Mouse (Mus musculus) spleen, adult 2 months (tissue): ENCODE measurements around the gene Ccdc30. TPM values are rescaled to one million over a fixed set of nuclear protein-coding genes. Genes with fewer than 3 reads are reported as not detected.

ENCODE experiments used
- DNase-seq, 2 experiments: peaks; one replicate each; pipeline versions ENCODE4 v3.0.0 to v3.0.0-alpha.2; 2012 to 2021; ENCODE audit warnings: low spot score in 2 of 2, low read depth in 1 of 2
- H3K27ac ChIP-seq: fragments of 200-500 bp; 2 replicates; pipeline ENCODE4 v1.5.1; 2012; ENCODE audit warnings: low read length, inconsistent platforms; ENCODE audit not compliant: insufficient read depth
- H3K27me3 ChIP-seq: fragments of 200-500 bp; 2 replicates; pipeline ENCODE4 v1.6.1; 2012; ENCODE audit warnings: mild to moderate bottlenecking, moderate library complexity, low read length, inconsistent platforms; ENCODE audit not compliant: control insufficient read depth, insufficient read depth
- H3K36me3 ChIP-seq: fragments of 200-500 bp; 2 replicates; pipeline ENCODE4 v1.6.1; 2012; ENCODE audit warnings: mild to moderate bottlenecking, low read length, inconsistent platforms; ENCODE audit not compliant: control insufficient read depth, insufficient read depth
- H3K4me1 ChIP-seq: fragments of 200-500 bp; 2 replicates; pipeline ENCODE4 v1.6.1; 2011; ENCODE audit warnings: inconsistent platforms; ENCODE audit not compliant: control insufficient read depth, insufficient read depth, insufficient read length
- H3K4me3 ChIP-seq: fragments of 200-500 bp; 2 replicates; pipeline ENCODE4 v1.5.1; 2011; ENCODE audit warnings: mild to moderate bottlenecking, inconsistent platforms; ENCODE audit not compliant: insufficient read depth, insufficient read length; ENCODE audit errors: extremely low read depth
- CTCF ChIP-seq: fragments of 200-500 bp; IDR thresholded peaks from 2 replicates; pipeline ENCODE4 v1.5.1; 2011; ENCODE audit warnings: mild to moderate bottlenecking, inconsistent platforms; ENCODE audit not compliant: insufficient read depth, insufficient read length, insufficient replicate concordance; ENCODE audit errors: extremely low read depth
- POLR2A ChIP-seq: fragments of 200-500 bp; IDR thresholded peaks from 2 replicates; pipeline ENCODE4 v1.6.1; 2011; ENCODE audit warnings: low read depth, low read length, inconsistent platforms
- WGBS: fragments of 180-500 bp; shearing (Covaris S2); methylation state at CpG from one replicate; pipeline ENCODE4 v1.1.7; 2018; 5-methylcytosine and 5-hydroxymethylcytosine counted together
- polyA plus RNA-seq: library from polyadenylated mRNA; depleted of rRNA; stranded (reverse); fragments of >200 nt; gene quantifications from 2 replicates; pipeline ENCODE4 v1.2.3, GENCODE M21; 2012

Gene Ccdc30
- polyA plus RNA-seq, 1 experiment: 0.20 TPM

GRCm38 (mm10) chr4:119417894-119418293 lies 2.6 kb upstream of the Ccdc30 start:
- no peak for DNase-seq
- 80% methylated on average over 3 of the region's 3 CpGs for WGBS
- TF ChIP-seq POLR2A: no peak
- TF ChIP-seq CTCF: no peak

DNA sequence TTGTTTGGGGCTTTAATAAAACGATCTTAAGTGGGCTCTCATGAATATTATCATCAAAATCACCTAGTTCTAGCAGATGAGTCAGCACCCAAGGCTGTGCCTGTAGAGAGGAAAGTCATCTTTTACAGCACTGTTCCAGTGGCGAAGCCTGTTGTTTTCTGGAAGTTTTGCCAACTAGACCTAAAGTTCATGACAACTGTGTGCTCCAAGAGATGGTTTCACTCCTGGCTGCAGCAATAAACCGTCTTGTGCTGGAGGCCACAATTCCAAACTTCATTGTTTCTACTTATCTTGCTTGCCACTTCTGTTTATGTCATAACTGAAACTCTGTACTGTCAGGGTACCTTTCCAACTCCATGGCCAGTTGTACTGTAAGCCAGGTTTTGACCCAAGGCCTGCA lies 1.9 kb upstream of the Ccdc30 start:
- WGBS: 75% methylated on average over 3 of the region's 3 CpGs
- H3K27ac ChIP-seq: no peak overlapping the region
- DNase-seq: no peak
- no peak overlapping the region for H3K4me3 ChIP-seq
- H3K4me1 ChIP-seq: peaks cover 4% of the 10 kb centered on the region; the same call in 1 of the 2 replicates
- TF ChIP-seq CTCF (no peak), POLR2A (no peak)
- H3K27me3 ChIP-seq: no peaks in the 10 kb centered on the region
- H3K36me3 ChIP-seq: 0 out of 2 replicates have a peak, but pooled peaks cover 1% of the 10 kb centered on the region

More at GRCm38 (mm10) chr4:119417894-119418293, 2.6 kb upstream of the Ccdc30 start:
- Histone ChIP-seq H3K27ac (no peak overlapping the region), H3K36me3 (0 out of 2 replicates have a peak, but pooled peaks cover 1% of the 10 kb centered on the region), H3K4me1 (peaks cover 6% of the 10 kb centered on the region), H3K27me3 (no peaks in the 10 kb centered on the region; the same call in 1 of the 2 replicates), H3K4me3 (no peak overlapping the region)

DNA sequence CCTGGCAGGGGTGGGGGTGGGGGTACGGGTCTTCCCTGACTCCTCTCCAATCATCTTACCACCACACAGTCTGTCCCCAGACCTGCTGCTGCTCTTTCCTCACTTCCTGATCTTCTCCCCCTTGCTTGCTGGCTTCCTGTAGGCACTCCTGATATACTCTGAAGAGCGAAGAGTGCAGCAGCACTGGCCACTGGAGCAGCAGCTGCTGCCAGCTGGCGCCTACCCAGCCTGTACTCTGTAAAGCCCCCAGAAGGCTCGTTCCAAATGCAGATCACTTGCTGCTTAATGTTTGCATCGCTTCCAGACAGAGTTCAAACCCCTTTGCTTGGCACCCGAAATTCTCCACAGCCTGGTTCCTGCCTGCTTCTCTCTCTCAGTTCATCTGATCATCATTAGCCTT lies 2.5 kb downstream of the Ccdc30 start:
- H3K36me3 ChIP-seq: no peaks in the 10 kb centered on the region
- no peak for DNase-seq
- no peak overlapping the region for H3K27ac ChIP-seq
- TF ChIP-seq POLR2A (no peak), CTCF (no peak)
- H3K4me1 ChIP-seq: no peaks in the 10 kb centered on the region
- no peak overlapping the region for H3K4me3 ChIP-seq
- no peaks in the 10 kb centered on the region for H3K27me3 ChIP-seq
- 55% methylated on average over 6 of the region's 6 CpGs for WGBS

DNA sequence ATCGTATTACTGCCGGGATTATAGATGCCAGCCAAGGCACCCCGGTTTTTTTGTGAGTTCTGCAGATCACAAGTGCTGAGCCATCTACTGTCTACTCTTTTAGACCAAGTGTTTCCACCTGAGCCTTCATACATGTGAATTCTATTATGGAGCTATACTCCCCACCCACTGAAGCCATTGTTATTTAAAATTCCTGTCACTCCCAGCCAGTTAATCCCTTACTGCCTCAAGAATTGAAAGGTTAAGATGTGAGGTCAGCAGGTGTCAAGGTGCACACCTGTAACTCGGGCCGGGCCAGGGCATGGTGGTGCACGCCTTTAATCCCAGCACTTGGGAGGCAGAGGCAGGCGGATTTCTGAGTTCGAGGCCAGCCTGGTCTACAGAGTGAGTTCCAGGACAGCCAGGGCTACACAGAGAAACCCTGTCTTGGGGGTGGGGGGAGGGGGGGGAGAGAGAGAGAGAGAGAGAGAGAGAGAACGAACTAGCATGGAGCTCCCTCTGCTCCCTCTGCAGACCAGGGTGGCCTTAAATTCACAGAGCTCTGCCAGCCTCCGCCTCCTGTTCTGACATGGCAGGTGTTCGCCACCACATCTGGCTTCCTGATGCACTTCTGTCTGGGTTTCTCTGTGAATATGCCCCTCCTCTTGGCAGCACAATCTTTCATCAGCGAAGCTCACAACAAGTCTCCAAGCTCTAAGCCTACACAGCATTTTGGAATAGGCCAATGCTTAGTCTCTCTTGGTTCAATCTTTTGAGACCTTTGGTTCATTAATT lies 3.3 kb downstream of the Ccdc30 start:
- Histone ChIP-seq H3K4me3 (no peak overlapping the region), H3K27ac (no peak overlapping the region), H3K27me3 (no peaks in the 10 kb centered on the region), H3K4me1 (no peaks in the 10 kb centered on the region), H3K36me3 (no peaks in the 10 kb centered on the region)
- no peak for DNase-seq
- 79% methylated on average over 11 of the region's 12 CpGs for WGBS
- TF ChIP-seq POLR2A (no peak), CTCF (no peak)

DNA sequence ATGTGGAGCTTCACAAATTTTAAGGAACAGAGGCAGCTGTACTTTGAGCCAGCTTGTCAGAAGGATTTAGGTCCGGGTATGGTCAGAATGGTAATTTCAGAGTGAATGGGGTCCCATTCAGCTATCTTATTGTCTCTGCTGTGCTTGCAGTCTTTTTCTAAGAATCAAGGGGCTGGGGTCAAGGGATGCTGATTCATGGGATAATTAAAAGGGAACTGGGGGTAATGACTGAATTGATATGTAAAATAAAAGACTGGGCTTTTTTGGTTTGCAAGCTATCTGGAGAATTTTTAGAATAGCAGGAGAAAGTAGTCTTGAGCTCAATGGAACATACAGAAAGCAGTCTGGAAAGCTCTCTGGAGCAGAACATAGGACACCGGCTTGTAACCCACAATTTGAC lies 11.9 kb downstream of the Ccdc30 start:
- TF ChIP-seq CTCF: no peak
- TF ChIP-seq POLR2A: no peak
- Histone ChIP-seq H3K27me3 (no peaks in the 10 kb centered on the region), H3K36me3 (no peaks in the 10 kb centered on the region), H3K4me1 (no peaks in the 10 kb centered on the region), H3K27ac (no peak overlapping the region), H3K4me3 (no peak overlapping the region)
- 96% methylated on average over 2 of the region's 2 CpGs for WGBS
- no peak for DNase-seq

- no peak for DNase-seq
- H3K36me3 ChIP-seq: no peaks in the 10 kb centered on the region
- TF ChIP-seq CTCF: no peak
- no peak for TF ChIP-seq POLR2A
- H3K4me3 ChIP-seq: no peak overlapping the region
- no peaks in the 10 kb centered on the region for H3K4me1 ChIP-seq
- WGBS: 63% methylated on average over 7 of the region's 7 CpGs
- no peaks in the 10 kb centered on the region for H3K27me3 ChIP-seq
- H3K27ac ChIP-seq: no peak overlapping the region
Observed at GRCm38 (mm10) chr4:119400896-119401295, 14.4 kb downstream of the Ccdc30 start.

DNA sequence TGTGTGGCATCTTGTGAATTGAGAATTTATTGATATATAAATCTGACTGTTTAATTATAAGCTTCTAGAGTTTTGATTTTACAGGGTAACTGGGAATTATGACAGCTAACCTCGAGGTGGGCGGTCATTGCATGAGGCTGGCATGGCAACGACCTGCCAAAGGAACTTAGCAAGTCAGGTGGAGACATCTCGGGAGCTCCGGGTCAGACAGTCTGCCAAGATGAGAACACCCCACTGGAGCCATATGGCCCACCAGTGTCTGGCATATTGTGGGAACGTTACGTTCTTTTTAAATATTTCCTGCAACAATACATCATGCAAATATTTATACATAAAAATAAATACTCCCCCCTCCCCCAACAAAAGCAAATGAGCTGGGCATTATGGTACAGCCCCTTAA lies 16.6 kb downstream of the Ccdc30 start:
- no peak overlapping the region for H3K27ac ChIP-seq
- WGBS: 78% methylated on average over 7 of the region's 7 CpGs
- no peak for TF ChIP-seq CTCF
- TF ChIP-seq POLR2A: no peak

GRCm38 (mm10) chr4:119390369-119390768 lies 25.0 kb downstream of the Ccdc30 start:
- Histone ChIP-seq H3K27ac (no peak overlapping the region), H3K36me3 (no peaks in the 10 kb centered on the region), H3K4me3 (no peak overlapping the region), H3K4me1 (no peaks in the 10 kb centered on the region), H3K27me3 (no peaks in the 10 kb centered on the region; the same call in 1 of the 2 replicates)
- no peak for DNase-seq
- TF ChIP-seq CTCF: peak; percentile 11; the same call in 1 of the 2 replicates
- no peak for TF ChIP-seq POLR2A
- WGBS: 81% methylated on average over 1 of the region's 1 CpGs

More for the DNA sequence above, 16.6 kb downstream of the Ccdc30 start:
- H3K4me1 ChIP-seq: no peaks in the 10 kb centered on the region
- H3K36me3 ChIP-seq: no peaks in the 10 kb centered on the region
- no peak for DNase-seq
- H3K27me3 ChIP-seq: no peaks in the 10 kb centered on the region
- H3K4me3 ChIP-seq: no peak overlapping the region
